Comparison of ENCODE assay signal across 14 mouse cellular contexts in the genomic region with DNA sequence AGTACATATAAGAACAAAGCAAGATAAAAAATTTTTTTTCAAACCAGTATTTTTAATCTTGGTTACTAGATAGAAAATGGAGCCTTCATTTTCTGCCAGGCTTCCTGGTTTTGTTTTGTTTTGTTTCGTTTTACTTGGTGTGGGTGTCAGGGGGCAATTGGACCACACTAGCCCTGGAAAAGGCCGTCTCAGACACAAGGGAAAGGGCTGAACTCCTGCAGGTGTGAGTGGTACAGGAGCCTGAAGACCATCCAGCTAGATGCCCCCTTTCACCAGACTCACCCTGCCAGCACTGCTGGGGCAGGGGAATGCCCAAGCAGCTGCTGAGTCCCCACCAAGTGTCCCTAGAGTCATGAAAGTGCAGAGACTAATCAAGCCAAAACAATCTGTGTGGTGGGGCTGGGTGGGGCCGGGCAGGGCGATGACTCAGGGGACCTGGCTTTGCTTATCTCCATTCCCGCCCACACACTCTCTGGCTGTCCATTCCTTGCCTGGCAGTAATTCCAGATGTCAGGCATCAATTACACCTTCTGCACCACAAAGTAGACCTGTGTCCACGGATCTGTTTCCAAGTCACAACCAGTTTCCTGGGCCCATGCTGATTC. TPM values are rescaled to one million over a fixed set of nuclear protein-coding genes. Genes with fewer than 3 reads are reported as not detected.
DNase-seq lines count a peak whose midpoint lies in the region; ATAC-seq lines count a peak whose summit lies in the region.
"Had no signal": no experiment of that assay in that cellular context is flagged by ENCODE, and none has a peak within 500 bp of the region (broad histone marks: within the 10 kb centered on the region; RNA-seq: fewer than 3 reads in every experiment).

No protein-coding gene starts in this region.

- no peak overlapping the region for H3K9ac ChIP-seq in liver, embryonic 12.5 days
- H3K9ac ChIP-seq: neural tube, embryonic 13.5 days had no signal

- peak overlapping the region; percentile 63 for H3K4me2 ChIP-seq in liver, embryonic 12.5 days
- H3K4me2 ChIP-seq: neural tube, embryonic 13.5 days had no signal

- WGBS in liver, embryonic 12.5 days (ENCODE audit: insufficient replicate concordance), result 17% methylated on average over 6 of the region's 6 CpGs
- 71% methylated on average over 6 of the region's 6 CpGs for WGBS in midbrain, embryonic 10.5 days

- H3K36me3 ChIP-seq in liver, embryonic 12.5 days, result no peaks in the 10 kb centered on the region
- no peaks in the 10 kb centered on the region for H3K36me3 ChIP-seq in midbrain, embryonic 10.5 days
- H3K36me3 ChIP-seq: neural tube, embryonic 13.5 days had no signal

- H3K27ac ChIP-seq in liver, embryonic 12.5 days, result 0 out of 2 replicates have a peak overlapping the region, but pooled peaks have one; percentile 40
- H3K27ac ChIP-seq in midbrain, embryonic 10.5 days (replicated peaks), result no peak overlapping the region
- H3K27ac ChIP-seq: gastrocnemius, adult 2 months; macrophage; neural tube, embryonic 13.5 days had no signal

- peaks cover 40% of the 10 kb centered on the region for H3K4me1 ChIP-seq in liver, embryonic 12.5 days
- H3K4me1 ChIP-seq in midbrain, embryonic 10.5 days, result no peaks in the 10 kb centered on the region
- H3K4me1 ChIP-seq: neural tube, embryonic 13.5 days had no signal

- no peaks in the 10 kb centered on the region for H3K9me3 ChIP-seq in liver, embryonic 12.5 days (replicated peaks)
- no peaks in the 10 kb centered on the region for H3K9me3 ChIP-seq in midbrain, embryonic 10.5 days (replicated peaks)
- H3K9me3 ChIP-seq: neural tube, embryonic 13.5 days had no signal

- H3K4me3 ChIP-seq in liver, embryonic 12.5 days, result peak overlapping the region; percentile 23; the same call in 1 of the 2 replicates
- no peak overlapping the region for H3K4me3 ChIP-seq in midbrain, embryonic 10.5 days
- H3K4me3 ChIP-seq: gastrocnemius, adult 2 months; neural tube, embryonic 13.5 days had no signal

- 0 out of 2 replicates have a peak, but pooled peaks cover 7% of the 10 kb centered on the region for H3K27me3 ChIP-seq in liver, embryonic 12.5 days (replicated peaks)
- H3K27me3 ChIP-seq in midbrain, embryonic 10.5 days (ENCODE audit: low read depth, poor library complexity, severe bottlenecking), result no peaks in the 10 kb centered on the region
- H3K27me3 ChIP-seq: neural tube, embryonic 13.5 days had no signal

- ATAC-seq in liver, embryonic 12.5 days, result peak; percentile 100
- ATAC-seq: activated CD4-positive, CD25-positive, alpha-beta regulatory T cell, adult 4 months had no signal

- peak; percentile 7 for DNase-seq in adrenal gland, postnatal 10 days
- no peak for DNase-seq in adrenal gland, adult 8-10 months
- peak; percentile 33 for DNase-seq in urinary bladder, postnatal 14 days (ENCODE audit: low spot score)
- DNase-seq in urinary bladder, postnatal 4 days (ENCODE audit: low spot score in 2 of 2), result no peak
- DNase-seq in midbrain, embryonic 10.5 days (ENCODE audit: low spot score), result no peak
- DNase-seq in testis, postnatal 10 days (ENCODE audit: low spot score), result no peak
- no peak for DNase-seq in lung, postnatal 36 days
- DNase-seq: gastrocnemius, adult 2 months had no signal

RNA-seq across cellular contexts. Expression of a gene that starts 34.5 kb away (rescaled TPM):
- total RNA-seq in adrenal gland, postnatal 10 days (2021), result 1 to 10 TPM in 1 of 2 experiments, under 1 TPM in 1; 0.33 to 1.2 TPM
- under 1 TPM in 2 of 4 experiments, not detected in 2; 0.86 to 0.95 TPM for total RNA-seq in adrenal gland, adult 8-10 months (2022)
- polyA plus RNA-seq in liver, embryonic 12.5 days (2016; fragmentation: Nextera tagmentation; extraction: Ambion mirVana), result 0.24 TPM in 1 of 2 replicates, not detected in the other
- not detected in 2 replicates for polyA plus RNA-seq in midbrain, embryonic 10.5 days (2016; fragmentation: Nextera tagmentation; extraction: Ambion mirVana)
- total RNA-seq: gastrocnemius, adult 2 months had no signal
- polyA plus RNA-seq: activated CD4-positive, CD25-positive, alpha-beta regulatory T cell, adult 4 months; macrophage; neural tube, embryonic 13.5 days; small intestine, adult 2 months; urinary bladder, adult 2 months had no signal

Comparison
In these comparisons a context has a peak if more than half of its experiments do, and no peak if none do; other contexts are left out.
1. DNase-seq: peak in adrenal gland, postnatal 10 days (single experiment) and urinary bladder, postnatal 14 days (single experiment); none in adrenal gland, adult 8-10 months (single experiment), urinary bladder, postnatal 4 days (0 of 2), midbrain, embryonic 10.5 days (single experiment), testis, postnatal 10 days (single experiment) and lung, postnatal 36 days (single experiment).